Mouse (Mus musculus): ENCODE data around the gene Fam76a. TPM values are rescaled to one million over a fixed set of nuclear protein-coding genes. Genes with fewer than 3 reads are reported as not detected.
A peak's percentile ranks its signal among the peaks of the same experiment; 100 is the strongest.

The Fam76a gene
- polyA plus RNA-seq, 1 experiment from 2014 or later, result 43.0 TPM

DNA sequence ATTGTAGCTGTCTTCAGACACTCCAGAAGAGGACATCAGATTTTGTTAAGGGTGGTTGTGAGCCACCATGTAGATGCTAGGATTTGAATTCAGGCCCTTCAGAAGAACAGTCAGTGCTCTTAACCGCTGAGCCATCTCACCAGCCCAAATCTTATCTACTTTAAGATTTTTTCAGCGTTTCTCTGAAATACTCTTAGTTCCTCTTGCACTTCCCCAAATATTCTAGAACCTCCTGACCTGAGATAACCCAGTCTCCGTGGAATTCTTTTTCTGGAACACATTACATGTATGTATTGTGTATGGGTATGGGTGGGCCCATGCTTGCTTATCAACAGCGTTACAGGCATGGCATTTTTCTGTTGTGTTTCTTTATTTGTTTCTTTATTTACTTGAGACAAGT, 40.3 kb upstream of the Fam76a start:
- Histone ChIP-seq H3K27me3 (ENCODE audit: insufficient read depth, low read length) (no peaks in the 10 kb centered on the region), H3K4me2 (no peak overlapping the region), H3K4me1 (ENCODE audit: insufficient read depth) (peaks cover 26% of the 10 kb centered on the region), H3K4me3 (ENCODE audit: low read depth, low read length) (no peak overlapping the region), H3K27ac (ENCODE audit: low read depth) (no peak overlapping the region), H3K36me3 (ENCODE audit: insufficient read depth) (no peaks in the 10 kb centered on the region), H3K9ac (no peak overlapping the region), H3K9me3 (ENCODE audit: low read depth, low read length) (no peaks in the 10 kb centered on the region)
- ATAC-seq (ENCODE audit: insufficient read depth) (no peak), DNase-seq (no peak)
- no peak for TF ChIP-seq CTCF (IDR thresholded peaks at IDR 0.05; ENCODE audit: low read depth)
- 77% methylated on average over 4 of the region's 4 CpGs for WGBS

DNA sequence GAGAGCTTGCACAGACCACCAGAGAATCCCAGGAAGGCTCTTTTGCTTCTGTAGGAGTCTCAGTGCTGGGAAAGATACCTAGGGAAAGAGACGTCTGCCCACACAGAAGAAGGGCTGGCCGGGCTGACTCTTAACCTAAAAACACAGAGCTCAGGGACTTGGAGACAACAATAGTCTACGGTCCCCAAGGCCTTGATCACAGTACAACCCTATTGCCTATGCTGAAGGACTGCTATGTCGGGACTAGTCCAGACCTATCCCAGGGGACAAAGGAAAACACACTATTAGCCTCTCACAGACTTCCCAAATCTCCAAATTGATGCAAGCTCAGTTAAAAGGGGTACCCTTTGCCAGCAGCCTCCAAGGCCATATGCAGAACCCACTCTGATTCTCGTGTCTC, 39.5 kb upstream of the Fam76a start:
- no peak for ATAC-seq (ENCODE audit: insufficient read depth)
- no peak for TF ChIP-seq CTCF (IDR thresholded peaks at IDR 0.05; ENCODE audit: low read depth)
- no peaks in the 10 kb centered on the region for H3K9me3 ChIP-seq (ENCODE audit: low read depth, low read length)

DNA sequence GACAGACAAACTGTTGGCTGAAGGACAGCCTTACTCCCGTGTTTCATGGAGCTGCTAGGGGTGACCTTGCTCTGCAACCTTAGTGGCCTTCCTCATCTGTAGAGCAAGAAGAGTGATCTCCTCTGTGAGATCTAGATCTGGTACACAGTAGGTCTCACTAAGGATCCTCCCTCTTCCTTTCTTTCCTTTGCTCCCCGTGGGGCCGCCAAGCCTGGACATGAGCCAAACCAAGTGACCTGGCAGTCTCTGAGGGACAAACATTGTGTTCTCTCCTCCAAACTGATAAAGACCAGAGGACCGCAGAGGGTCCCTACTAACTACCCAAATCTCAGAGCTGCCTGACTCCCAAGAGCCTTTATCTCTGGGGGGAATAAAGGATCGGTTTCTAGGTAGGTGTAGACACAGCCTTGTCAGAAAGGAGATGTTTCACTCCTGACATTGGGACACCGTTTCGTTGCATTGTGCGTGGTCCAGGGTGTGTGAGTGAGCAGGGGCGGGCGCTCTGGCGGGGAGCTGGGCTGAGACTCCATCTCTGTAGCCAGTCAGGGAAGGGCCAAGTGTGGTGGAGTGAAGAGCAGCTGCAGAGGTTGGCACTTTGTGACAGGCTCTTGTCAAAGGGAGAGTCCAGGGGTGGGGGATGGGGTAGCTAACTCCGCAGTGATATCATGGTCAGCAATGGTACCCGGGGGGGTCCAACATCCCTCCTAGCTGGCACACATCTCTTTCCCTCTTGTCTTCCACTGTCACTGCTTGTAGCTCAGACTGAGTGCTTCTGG, 38.7 kb upstream of the Fam76a start:
- 24% methylated on average over 13 of the region's 13 CpGs for WGBS
- TF ChIP-seq CTCF (IDR thresholded peaks at IDR 0.05; ENCODE audit: low read depth), result no peak
- Histone ChIP-seq H3K9ac (no peak overlapping the region), H3K27me3 (ENCODE audit: insufficient read depth, low read length) (no peaks in the 10 kb centered on the region), H3K36me3 (ENCODE audit: insufficient read depth) (no peaks in the 10 kb centered on the region), H3K4me3 (ENCODE audit: low read depth, low read length) (no peak overlapping the region), H3K4me2 (no peak overlapping the region), H3K4me1 (ENCODE audit: insufficient read depth) (peaks cover 26% of the 10 kb centered on the region), H3K9me3 (ENCODE audit: low read depth, low read length) (no peaks in the 10 kb centered on the region), H3K27ac (ENCODE audit: low read depth) (peak overlapping the region; percentile 87; the same call in 1 of the 2 replicates)
- ATAC-seq (ENCODE audit: insufficient read depth) (no peak; the same call in 1 of the 2 replicates), DNase-seq (peak; percentile 51)

More for the DNA sequence above, 39.5 kb upstream of the Fam76a start:
- WGBS, result 82% methylated on average over 5 of the region's 5 CpGs
- DNase-seq, result no peak
- Histone ChIP-seq H3K4me3 (ENCODE audit: low read depth, low read length) (no peak overlapping the region), H3K36me3 (ENCODE audit: insufficient read depth) (no peaks in the 10 kb centered on the region), H3K9ac (no peak overlapping the region), H3K4me2 (no peak overlapping the region), H3K4me1 (ENCODE audit: insufficient read depth) (peaks cover 26% of the 10 kb centered on the region), H3K27me3 (ENCODE audit: insufficient read depth, low read length) (no peaks in the 10 kb centered on the region), H3K27ac (ENCODE audit: low read depth) (no peak overlapping the region)

DNA sequence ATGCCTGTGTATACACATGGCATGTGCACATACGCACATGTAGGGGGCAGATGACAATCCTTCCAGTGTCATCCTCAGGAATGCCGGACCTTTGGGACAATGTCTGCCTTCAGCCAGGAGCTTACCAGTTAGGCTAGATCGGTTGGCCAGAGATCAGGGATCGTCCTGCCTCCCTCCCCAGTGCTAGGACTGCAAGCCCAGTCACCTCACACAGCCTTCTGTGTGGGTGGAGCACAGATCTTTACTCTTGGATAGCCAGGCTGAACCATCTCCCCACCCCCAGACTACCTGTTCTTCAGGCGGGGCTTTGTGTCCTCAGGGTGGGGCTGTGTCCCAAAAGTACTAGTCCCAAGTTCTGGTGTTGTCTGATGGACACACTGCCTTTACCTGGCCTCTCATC, 38.0 kb upstream of the Fam76a start:
- Histone ChIP-seq H3K27me3 (ENCODE audit: insufficient read depth, low read length) (no peaks in the 10 kb centered on the region), H3K4me2 (no peak overlapping the region), H3K4me1 (ENCODE audit: insufficient read depth) (peaks cover 26% of the 10 kb centered on the region), H3K27ac (ENCODE audit: low read depth) (peak overlapping the region; percentile 87; the same call in 1 of the 2 replicates), H3K9ac (no peak overlapping the region), H3K9me3 (ENCODE audit: low read depth, low read length) (no peaks in the 10 kb centered on the region), H3K4me3 (ENCODE audit: low read depth, low read length) (no peak overlapping the region), H3K36me3 (ENCODE audit: insufficient read depth) (no peaks in the 10 kb centered on the region)
- 0 out of 2 replicates have a peak, but pooled peaks have one; percentile 18 for TF ChIP-seq CTCF (IDR thresholded peaks at IDR 0.05; ENCODE audit: low read depth)
- ATAC-seq (ENCODE audit: insufficient read depth) (no peak), DNase-seq (no peak)
- WGBS, result 52% methylated on average over 5 of the region's 5 CpGs

DNA sequence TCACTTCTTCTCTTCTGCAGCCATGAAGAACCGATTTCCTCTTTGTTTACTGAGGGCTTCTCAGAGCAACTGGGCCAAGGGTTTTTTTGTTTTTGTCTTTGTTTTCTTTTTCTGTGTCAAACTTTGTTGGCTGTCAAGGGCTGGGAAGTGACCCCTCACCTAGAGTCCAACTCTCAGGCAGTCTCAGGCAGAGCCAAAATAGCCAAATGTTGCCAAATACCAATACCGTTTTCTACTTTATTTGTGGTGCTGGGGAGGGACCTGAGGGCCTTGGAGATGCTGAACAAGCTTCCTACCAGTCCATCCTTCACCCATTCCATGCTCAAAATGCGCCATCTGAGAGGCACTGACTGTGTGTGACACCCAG, 37.3 kb upstream of the Fam76a start:
- Histone ChIP-seq H3K9ac (no peak overlapping the region; the same call in 1 of the 2 replicates), H3K4me1 (ENCODE audit: insufficient read depth) (peaks cover 26% of the 10 kb centered on the region), H3K9me3 (ENCODE audit: low read depth, low read length) (no peaks in the 10 kb centered on the region), H3K4me3 (ENCODE audit: low read depth, low read length) (no peak overlapping the region), H3K36me3 (ENCODE audit: insufficient read depth) (no peaks in the 10 kb centered on the region), H3K4me2 (no peak overlapping the region), H3K27me3 (ENCODE audit: insufficient read depth, low read length) (no peaks in the 10 kb centered on the region), H3K27ac (ENCODE audit: low read depth) (peak overlapping the region; percentile 87)
- no peak for TF ChIP-seq CTCF (IDR thresholded peaks at IDR 0.05; ENCODE audit: low read depth)
- 35% methylated on average over 3 of the region's 3 CpGs for WGBS
- no peak for DNase-seq
- no peak for ATAC-seq (ENCODE audit: insufficient read depth)

DNA sequence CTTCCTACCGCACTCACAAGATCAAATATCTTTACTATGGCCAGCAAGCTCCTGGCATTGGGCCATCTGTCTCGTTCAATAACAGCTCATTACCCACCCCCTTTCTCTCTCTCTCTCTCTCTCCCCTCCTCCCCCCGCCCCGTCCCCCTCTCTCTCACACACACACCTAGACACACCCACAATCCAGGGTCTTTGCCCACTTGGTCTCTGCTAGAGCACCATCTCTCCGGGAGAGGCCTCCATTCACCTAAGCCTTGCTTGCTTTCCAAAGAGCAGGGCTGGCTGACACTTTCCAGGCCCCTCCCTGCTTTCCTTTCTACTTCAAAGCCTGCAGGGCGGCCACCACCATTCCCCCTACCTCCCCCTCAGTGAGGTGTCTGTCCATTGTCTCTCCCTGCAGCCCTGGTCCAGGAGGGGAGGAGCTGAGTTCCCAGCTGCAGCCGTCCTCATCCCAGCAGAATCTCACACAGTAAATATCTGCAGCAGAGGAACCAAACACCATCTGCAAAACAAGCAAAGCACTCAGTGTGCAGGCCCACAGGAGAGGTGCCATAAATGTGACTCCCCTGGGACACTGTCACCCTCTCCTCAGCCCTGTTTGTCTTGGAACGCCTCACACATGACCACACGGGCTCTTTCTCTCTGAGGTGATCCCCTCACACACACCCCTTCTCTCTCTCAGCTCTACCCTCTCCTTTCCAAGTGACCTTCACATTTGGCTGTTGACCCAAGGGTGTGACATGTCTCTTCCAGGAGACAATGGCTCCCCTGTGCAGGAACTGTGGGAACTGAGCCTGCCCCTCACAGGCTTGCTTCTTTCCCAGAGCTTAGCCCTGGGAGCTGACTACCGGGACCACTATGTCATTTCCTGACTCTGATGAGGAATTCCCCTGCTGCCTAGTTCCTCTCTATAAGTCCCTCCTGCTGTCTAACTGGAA, 36.7 kb upstream of the Fam76a start:
- TF ChIP-seq CTCF (IDR thresholded peaks at IDR 0.05; ENCODE audit: low read depth), result no peak; the same call in 1 of the 2 replicates
- H3K36me3 ChIP-seq (ENCODE audit: insufficient read depth), result no peaks in the 10 kb centered on the region
- H3K4me1 ChIP-seq (ENCODE audit: insufficient read depth), result peaks cover 26% of the 10 kb centered on the region
- H3K27me3 ChIP-seq (ENCODE audit: insufficient read depth, low read length), result no peaks in the 10 kb centered on the region
- ATAC-seq (ENCODE audit: insufficient read depth) (peak; percentile 82), DNase-seq (peak; percentile 80)
- peak overlapping the region; percentile 25; the same call in 1 of the 2 replicates for H3K4me2 ChIP-seq
- no peak overlapping the region for H3K4me3 ChIP-seq (ENCODE audit: low read depth, low read length)
- 5% methylated on average over 10 of the region's 10 CpGs for WGBS
- H3K9me3 ChIP-seq (ENCODE audit: low read depth, low read length), result no peaks in the 10 kb centered on the region
- peak overlapping the region; percentile 7; the same call in 1 of the 2 replicates for H3K9ac ChIP-seq
- peak overlapping the region; percentile 87 for H3K27ac ChIP-seq (ENCODE audit: low read depth)

DNA sequence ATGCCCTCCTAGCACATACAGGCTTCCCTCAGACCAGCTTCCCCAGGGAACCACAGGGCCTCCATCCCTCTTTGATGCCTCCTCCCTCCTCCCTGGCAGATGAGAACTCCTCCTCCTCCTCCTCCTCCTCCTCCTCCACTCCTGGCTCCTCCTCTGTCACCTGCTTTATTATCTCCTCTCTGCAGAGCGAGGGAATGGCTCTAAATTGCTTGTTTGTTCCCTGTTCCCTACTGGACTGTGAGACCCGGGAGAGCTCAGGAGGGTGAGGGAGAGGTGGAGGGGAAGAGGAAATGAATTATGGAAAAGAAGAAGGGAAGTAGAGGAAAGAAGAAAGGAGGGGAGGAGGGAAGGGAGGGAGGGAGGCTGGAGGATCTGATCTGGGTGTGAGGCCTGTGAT, 33.0 kb upstream of the Fam76a start:
- no peak for TF ChIP-seq CTCF (IDR thresholded peaks at IDR 0.05; ENCODE audit: low read depth)
- Histone ChIP-seq H3K4me2 (no peak overlapping the region), H3K4me3 (ENCODE audit: low read depth, low read length) (no peak overlapping the region), H3K36me3 (ENCODE audit: insufficient read depth) (no peaks in the 10 kb centered on the region), H3K27me3 (ENCODE audit: insufficient read depth, low read length) (no peaks in the 10 kb centered on the region), H3K4me1 (ENCODE audit: insufficient read depth) (peaks cover 18% of the 10 kb centered on the region), H3K9me3 (ENCODE audit: low read depth, low read length) (no peaks in the 10 kb centered on the region), H3K27ac (ENCODE audit: low read depth) (no peak overlapping the region), H3K9ac (no peak overlapping the region)
- no peak for ATAC-seq (ENCODE audit: insufficient read depth)
- DNase-seq, result no peak
- WGBS, result 19% methylated on average over 2 of the region's 2 CpGs
